Mouse (Mus musculus): ENCODE measurements around the gene Timm13. TPM values are rescaled to one million over a fixed set of nuclear protein-coding genes. Genes with fewer than 3 reads are reported as not detected.
A peak's percentile ranks its signal among the peaks of the same experiment; 100 is the strongest.

Gene Timm13
- polyA plus RNA-seq, 1 experiment from 2014 or later: 331 TPM

DNA sequence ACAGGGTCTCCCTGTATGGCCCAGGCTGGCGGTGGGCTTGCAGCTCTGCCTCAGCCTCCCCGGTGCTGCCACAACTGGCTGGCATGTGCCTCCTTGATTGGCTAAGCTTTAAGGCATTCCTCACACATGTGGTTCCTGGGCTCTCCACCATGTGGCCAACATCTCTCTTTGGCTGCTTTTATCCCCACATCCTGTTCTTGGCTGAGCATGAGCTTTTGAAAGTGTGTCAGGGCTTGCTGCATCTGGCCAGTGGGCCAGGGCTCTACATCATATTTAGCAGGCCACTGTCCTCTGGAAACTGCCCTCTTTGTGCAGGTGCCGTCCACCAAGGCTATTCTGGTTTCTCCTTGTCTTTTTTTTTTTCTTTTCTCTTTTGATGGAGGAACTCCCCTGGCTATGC, 44.5 kb downstream of the Timm13 start:
- Histone ChIP-seq H3K36me3 (ENCODE audit: control insufficient read depth, insufficient read depth, low read length) (peaks cover 19% of the 10 kb centered on the region), H3K4me3 (replicated peaks; ENCODE audit: low read depth, low read length) (peak overlapping the region; percentile 97; the same call in 1 of the 2 replicates), H3K4me1 (ENCODE audit: control insufficient read depth, insufficient read depth, low read length) (peaks cover 26% of the 10 kb centered on the region), H3K4me2 (ENCODE audit: low read length) (peak overlapping the region; percentile 99), H3K9ac (replicated peaks; ENCODE audit: low read length) (peak overlapping the region; percentile 86; the same call in 1 of the 2 replicates), H3K9me3 (ENCODE audit: control insufficient read depth, low read length) (no peaks in the 10 kb centered on the region), H3K27me3 (ENCODE audit: control insufficient read depth, insufficient read depth, low read length) (no peaks in the 10 kb centered on the region), H3K27ac (replicated peaks; ENCODE audit: low read depth, low read length) (no peak overlapping the region)
- DNase-seq: no peak
- no peak for ATAC-seq (ENCODE audit: low FRiP score, low TSS enrichment)
- 66% methylated on average over 3 of the region's 3 CpGs for WGBS

DNA sequence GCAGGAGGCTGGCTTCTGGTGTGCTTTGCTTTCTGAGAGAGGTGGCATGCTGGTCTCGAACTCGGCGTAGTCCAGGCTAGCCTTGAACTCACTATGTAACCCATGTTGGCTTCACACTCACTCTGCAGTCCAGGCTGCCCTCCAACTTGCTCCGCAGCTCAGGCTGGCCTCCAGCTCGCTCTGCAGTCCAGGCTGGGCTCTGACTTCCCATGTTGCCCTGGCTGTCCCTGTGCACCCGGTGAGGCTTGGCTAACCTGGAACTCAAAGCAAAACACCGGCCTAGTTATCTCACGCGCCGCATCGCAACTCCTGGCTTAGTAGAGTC, 45.1 kb downstream of the Timm13 start:
- peaks cover 26% of the 10 kb centered on the region for H3K4me1 ChIP-seq (ENCODE audit: control insufficient read depth, insufficient read depth, low read length)
- DNase-seq (no peak), ATAC-seq (ENCODE audit: low FRiP score, low TSS enrichment) (no peak)
- peak overlapping the region; percentile 99 for H3K4me2 ChIP-seq (ENCODE audit: low read length)
- H3K36me3 ChIP-seq (ENCODE audit: control insufficient read depth, insufficient read depth, low read length): peaks cover 21% of the 10 kb centered on the region
- no peaks in the 10 kb centered on the region for H3K9me3 ChIP-seq (ENCODE audit: control insufficient read depth, low read length)
- H3K27ac ChIP-seq (replicated peaks; ENCODE audit: low read depth, low read length): no peak overlapping the region
- no peaks in the 10 kb centered on the region for H3K27me3 ChIP-seq (ENCODE audit: control insufficient read depth, insufficient read depth, low read length)
- peak overlapping the region; percentile 97 for H3K4me3 ChIP-seq (replicated peaks; ENCODE audit: low read depth, low read length)
- 26% methylated on average over 11 of the region's 11 CpGs for WGBS
- H3K9ac ChIP-seq (replicated peaks; ENCODE audit: low read length): peak overlapping the region; percentile 86

DNA sequence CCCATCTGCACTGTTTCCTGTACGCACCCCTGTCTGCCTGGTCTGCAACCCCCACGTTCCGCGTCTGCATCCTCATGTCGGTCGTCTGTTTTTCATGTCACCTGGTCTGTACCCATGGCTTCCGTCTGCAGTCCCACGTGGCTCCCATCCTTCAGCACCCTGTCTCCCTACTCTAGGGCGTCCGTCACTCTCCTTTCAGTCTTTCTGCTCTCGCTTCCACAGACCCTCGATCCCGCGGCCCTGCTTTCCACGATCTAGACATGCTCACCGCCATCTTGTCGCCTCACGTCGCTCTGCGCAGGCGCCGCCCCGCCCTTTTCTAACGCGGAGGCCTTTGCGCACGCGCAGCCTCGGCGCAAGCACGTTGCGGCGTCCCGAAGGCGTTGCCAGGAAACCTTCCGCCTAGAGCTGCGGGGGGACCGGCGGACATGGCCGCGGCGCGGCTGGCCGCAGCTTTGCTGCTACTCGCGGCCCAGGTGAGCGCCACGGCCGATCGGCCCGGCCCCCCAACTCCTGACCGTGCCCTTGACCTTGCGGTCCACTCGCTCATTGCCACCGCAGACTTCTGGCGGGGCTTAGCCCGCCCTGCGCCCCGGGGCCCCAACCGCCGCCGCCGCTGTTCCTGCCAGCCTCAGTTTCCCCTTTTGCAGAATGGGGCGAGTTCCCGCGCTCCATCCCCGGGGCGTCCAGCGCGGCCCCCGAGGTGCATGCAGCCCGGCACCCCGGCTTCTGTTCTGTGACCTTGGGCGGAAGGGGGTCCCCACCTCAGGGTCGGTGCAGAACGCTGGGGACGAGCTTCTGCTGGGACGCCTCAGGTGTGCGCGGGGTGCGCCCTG, 45.6 kb downstream of the Timm13 start, which contains the start of the genes Lsm7 and Sppl2b:
TSS of gene Lsm7 (minus strand) at position 297 of the 836 bp plus-strand sequence.
TSS of gene Sppl2b (plus strand) at position 363 of the 836 bp plus-strand sequence.
- H3K27ac ChIP-seq (replicated peaks; ENCODE audit: low read depth, low read length): peak within 1 kb of the TSS; percentile 71
- ATAC-seq (ENCODE audit: low FRiP score, low TSS enrichment) (peak; percentile 89), DNase-seq (peak; percentile 99)
- H3K4me3 ChIP-seq (replicated peaks; ENCODE audit: low read depth, low read length): peak within 1 kb of the TSS; percentile 97
- H3K9ac ChIP-seq (replicated peaks; ENCODE audit: low read length): peak within 1 kb of the TSS; percentile 86
- H3K4me1 ChIP-seq (ENCODE audit: control insufficient read depth, insufficient read depth, low read length): peaks cover 26% of the 10 kb centered on the region
- no peaks in the 10 kb centered on the region for H3K27me3 ChIP-seq (ENCODE audit: control insufficient read depth, insufficient read depth, low read length)
- peak within 1 kb of the TSS; percentile 99 for H3K4me2 ChIP-seq (ENCODE audit: low read length)
- H3K9me3 ChIP-seq (ENCODE audit: control insufficient read depth, low read length): no peaks in the 10 kb centered on the region
- WGBS: 1% methylated on average over 80 of the region's 81 CpGs
- H3K36me3 ChIP-seq (ENCODE audit: control insufficient read depth, insufficient read depth, low read length): peaks cover 26% of the 10 kb centered on the region

Other genes with a start within 250 kb of the Timm13 start
- gene Btbd2, start 243.9 kb downstream of the Timm13 start, polyA plus RNA-seq (2014; fragmentation: Nextera tagmentation; extraction: Ambion mirVana): 80.1 and 88.8 TPM in 2 replicates
- gene Mknk2, start 222.9 kb downstream of the Timm13 start, polyA plus RNA-seq (2014; fragmentation: Nextera tagmentation; extraction: Ambion mirVana): 46.7 and 54.2 TPM in 2 replicates
- gene Mob3a, start 199.0 kb downstream of the Timm13 start, polyA plus RNA-seq (2014; fragmentation: Nextera tagmentation; extraction: Ambion mirVana): 45.2 and 47.3 TPM in 2 replicates
- gene Izumo4, start 198.8 kb downstream of the Timm13 start, polyA plus RNA-seq (2014; fragmentation: Nextera tagmentation; extraction: Ambion mirVana): 22.4 and 25.1 TPM in 2 replicates
- 106 and 116 TPM in 2 replicates for gene Ap3d1, start 158.7 kb downstream of the Timm13 start, polyA plus RNA-seq (2014; fragmentation: Nextera tagmentation; extraction: Ambion mirVana)
- gene Dot1l, start 145.8 kb downstream of the Timm13 start, polyA plus RNA-seq (2014; fragmentation: Nextera tagmentation; extraction: Ambion mirVana): 23.4 and 27.9 TPM in 2 replicates
- 57.2 and 75.1 TPM in 2 replicates for gene Sf3a2, start 102.8 kb downstream of the Timm13 start, polyA plus RNA-seq (2014; fragmentation: Nextera tagmentation; extraction: Ambion mirVana)
- gene Plekhj1, start 102.3 kb downstream of the Timm13 start, polyA plus RNA-seq (2014; fragmentation: Nextera tagmentation; extraction: Ambion mirVana): 107 and 116 TPM in 2 replicates
- 0.12 TPM in 1 of 2 replicates, not detected in the other for gene Amh, start 95.7 kb downstream of the Timm13 start, polyA plus RNA-seq (2014; fragmentation: Nextera tagmentation; extraction: Ambion mirVana)
- 0.23 and 0.30 TPM in 2 replicates for gene Jsrp1, start 87.5 kb downstream of the Timm13 start, polyA plus RNA-seq (2014; fragmentation: Nextera tagmentation; extraction: Ambion mirVana)
- 1,218 and 1,334 TPM in 2 replicates for gene Oaz1, start 74.3 kb downstream of the Timm13 start, polyA plus RNA-seq (2014; fragmentation: Nextera tagmentation; extraction: Ambion mirVana)
- gene Lingo3, start 56.9 kb downstream of the Timm13 start, polyA plus RNA-seq (2014; fragmentation: Nextera tagmentation; extraction: Ambion mirVana): 6.2 and 7.3 TPM in 2 replicates
- 256 and 328 TPM in 2 replicates for gene Lsm7, start 45.8 kb downstream of the Timm13 start, polyA plus RNA-seq (2014; fragmentation: Nextera tagmentation; extraction: Ambion mirVana)
- 60.5 and 62.7 TPM in 2 replicates for gene Sppl2b, start 45.7 kb downstream of the Timm13 start, polyA plus RNA-seq (2014; fragmentation: Nextera tagmentation; extraction: Ambion mirVana)
- 0.26 TPM in 1 of 2 replicates, not detected in the other for gene Tmprss9, start 29.1 kb downstream of the Timm13 start, polyA plus RNA-seq (2014; fragmentation: Nextera tagmentation; extraction: Ambion mirVana)
- gene Lmnb2, start 17.3 kb upstream of the Timm13 start, polyA plus RNA-seq (2014; fragmentation: Nextera tagmentation; extraction: Ambion mirVana): 13.9 and 20.0 TPM in 2 replicates
- 4.3 and 8.0 TPM in 2 replicates for gene Gadd45b, start 29.1 kb upstream of the Timm13 start, polyA plus RNA-seq (2014; fragmentation: Nextera tagmentation; extraction: Ambion mirVana)
- 11.5 and 11.6 TPM in 2 replicates for gene Gng7, start 114.0 kb upstream of the Timm13 start, polyA plus RNA-seq (2014; fragmentation: Nextera tagmentation; extraction: Ambion mirVana)
- gene Diras1, start 124.7 kb upstream of the Timm13 start, polyA plus RNA-seq (2014; fragmentation: Nextera tagmentation; extraction: Ambion mirVana): 24.0 and 55.4 TPM in 2 replicates
- gene Slc39a3, start 136.5 kb upstream of the Timm13 start, polyA plus RNA-seq (2014; fragmentation: Nextera tagmentation; extraction: Ambion mirVana): 32.4 and 34.9 TPM in 2 replicates
- gene Sgta, start 159.2 kb upstream of the Timm13 start, polyA plus RNA-seq (2014; fragmentation: Nextera tagmentation; extraction: Ambion mirVana): 259 and 292 TPM in 2 replicates
- 31.2 and 38.2 TPM in 2 replicates for gene Thop1, start 169.1 kb upstream of the Timm13 start, polyA plus RNA-seq (2014; fragmentation: Nextera tagmentation; extraction: Ambion mirVana)
- gene Creb3l3, start 197.9 kb upstream of the Timm13 start, polyA plus RNA-seq (2014; fragmentation: Nextera tagmentation; extraction: Ambion mirVana): 0.09 and 0.31 TPM in 2 replicates
- gene Map2k2, start 204.9 kb upstream of the Timm13 start, polyA plus RNA-seq (2014; fragmentation: Nextera tagmentation; extraction: Ambion mirVana): 236 and 240 TPM in 2 replicates
- 8.1 and 12.4 TPM in 2 replicates for gene Zbtb7a, start 234.3 kb upstream of the Timm13 start, polyA plus RNA-seq (2014; fragmentation: Nextera tagmentation; extraction: Ambion mirVana)

Data from midbrain, embryonic 14.5 days (tissue).